Mouse (Mus musculus) 3134 (cell line): ENCODE results near the gene Krt28.
A peak's percentile ranks its signal among the peaks of the same experiment; 100 is the strongest.

Source experiments
- DNase-seq: peaks from one replicate; pipeline ENCODE4 v3.0.0-alpha.2; 2011; ENCODE audit warnings: low spot score; ENCODE audit not compliant: insufficient read length; ENCODE audit errors: extremely low read depth

Krt28 gene

DNA sequence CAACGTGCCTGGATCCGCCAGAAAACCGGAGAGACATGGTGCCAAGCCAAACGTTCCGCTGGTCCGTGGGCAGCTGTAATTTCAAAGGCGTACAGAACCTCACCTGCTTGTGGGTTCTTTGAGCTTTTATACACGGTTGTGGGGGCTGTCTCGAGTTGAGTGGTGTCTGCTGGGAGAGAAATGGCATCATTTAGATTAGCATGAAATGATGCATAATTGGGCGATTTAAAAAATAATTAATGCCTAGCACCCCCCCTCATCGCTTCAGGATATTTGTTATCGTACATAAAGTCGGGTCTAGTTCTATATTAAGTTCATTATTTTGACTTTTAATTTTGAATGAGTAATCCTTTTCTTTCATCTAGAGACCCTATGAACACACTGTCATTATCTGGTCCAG lies at the start of gene Krt28:
Gene Krt28 (minus strand): TSS at position 101 of the 400 bp plus-strand sequence.
- no peak for DNase-seq

DNA sequence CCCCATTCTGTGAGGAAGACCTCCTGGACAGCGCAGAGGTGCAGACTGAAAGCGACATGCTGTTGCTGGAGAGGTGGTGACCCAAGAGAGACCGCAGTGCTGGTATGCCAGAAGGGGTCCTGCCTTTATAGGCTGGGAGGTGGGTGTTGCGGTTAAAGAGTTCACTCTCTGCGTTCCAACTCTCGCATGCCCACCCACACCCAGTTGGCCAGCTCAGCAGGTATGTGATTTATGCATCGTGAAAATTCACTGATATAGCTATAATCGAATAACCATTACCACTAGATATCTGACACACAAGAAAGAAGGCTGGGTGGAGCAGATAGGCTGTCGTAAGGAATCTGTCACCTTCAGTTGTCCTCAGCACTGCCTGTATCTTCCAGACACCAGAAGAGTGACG lies 47.5 kb upstream of the Krt28 start, which contains the start of gene Krt12:
Gene Krt12 (minus strand): TSS at position 101 of the 400 bp plus-strand sequence.
- DNase-seq, result no peak

DNA sequence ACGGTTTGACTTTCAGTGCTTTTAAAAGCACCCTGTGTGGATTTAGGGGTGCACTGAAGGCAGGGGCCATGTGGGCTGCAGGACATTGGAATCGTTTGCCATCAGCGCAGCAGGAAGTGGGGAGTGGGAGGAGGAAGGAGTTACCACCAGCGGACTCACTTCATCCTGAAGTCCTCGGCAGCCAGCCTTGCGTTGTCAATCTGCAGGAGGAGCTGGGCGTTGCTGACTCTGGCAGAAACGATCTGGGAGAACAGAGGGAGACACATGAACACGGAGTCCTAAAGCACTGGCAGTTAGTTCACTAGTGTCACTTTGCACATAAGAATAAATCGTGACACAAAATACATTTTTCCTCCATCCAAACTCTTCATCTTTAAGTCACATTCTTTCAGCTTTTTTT lies 45.9 kb upstream of the Krt28 start:
- DNase-seq, result no peak

DNA sequence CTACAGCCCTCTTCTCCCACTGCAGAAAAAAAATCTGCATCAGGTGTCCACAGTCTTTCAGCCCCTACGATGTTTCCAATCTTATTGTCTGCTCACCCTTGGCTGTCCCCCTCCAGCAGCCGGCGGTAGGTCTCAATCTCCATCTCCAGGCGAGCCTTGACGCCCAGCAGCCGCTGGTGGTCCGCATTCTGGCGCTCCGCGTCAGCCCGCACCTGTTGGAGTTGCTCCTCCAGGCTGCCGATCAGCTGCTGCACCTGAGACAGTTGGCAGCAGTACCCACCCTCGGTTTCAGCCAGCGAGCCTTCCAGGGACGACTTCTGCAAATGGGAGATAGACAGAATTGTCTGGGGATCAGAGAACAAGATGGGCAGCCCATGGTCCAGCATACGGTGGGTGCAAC lies 43.1 kb upstream of the Krt28 start:
- DNase-seq, result no peak

DNA sequence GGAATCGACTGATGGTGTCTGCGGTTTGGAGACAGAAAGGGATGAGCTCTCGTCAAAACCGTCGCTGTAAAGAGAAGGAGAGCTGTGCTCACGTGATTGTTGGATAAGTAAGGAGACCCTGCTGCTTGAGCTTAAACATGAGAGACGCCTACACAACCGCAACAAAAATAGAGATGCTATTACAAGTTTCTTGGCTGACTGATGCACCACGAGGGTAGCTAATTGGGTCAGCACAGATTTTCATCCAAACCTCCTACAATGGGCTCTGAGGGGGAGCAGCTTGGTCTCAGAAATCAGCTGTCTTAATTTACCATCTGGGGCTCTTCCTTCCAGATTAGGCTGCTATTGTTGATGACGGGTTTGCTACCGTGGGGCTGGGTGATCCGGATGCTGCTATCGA lies 42.2 kb upstream of the Krt28 start:
- no peak for DNase-seq

DNA sequence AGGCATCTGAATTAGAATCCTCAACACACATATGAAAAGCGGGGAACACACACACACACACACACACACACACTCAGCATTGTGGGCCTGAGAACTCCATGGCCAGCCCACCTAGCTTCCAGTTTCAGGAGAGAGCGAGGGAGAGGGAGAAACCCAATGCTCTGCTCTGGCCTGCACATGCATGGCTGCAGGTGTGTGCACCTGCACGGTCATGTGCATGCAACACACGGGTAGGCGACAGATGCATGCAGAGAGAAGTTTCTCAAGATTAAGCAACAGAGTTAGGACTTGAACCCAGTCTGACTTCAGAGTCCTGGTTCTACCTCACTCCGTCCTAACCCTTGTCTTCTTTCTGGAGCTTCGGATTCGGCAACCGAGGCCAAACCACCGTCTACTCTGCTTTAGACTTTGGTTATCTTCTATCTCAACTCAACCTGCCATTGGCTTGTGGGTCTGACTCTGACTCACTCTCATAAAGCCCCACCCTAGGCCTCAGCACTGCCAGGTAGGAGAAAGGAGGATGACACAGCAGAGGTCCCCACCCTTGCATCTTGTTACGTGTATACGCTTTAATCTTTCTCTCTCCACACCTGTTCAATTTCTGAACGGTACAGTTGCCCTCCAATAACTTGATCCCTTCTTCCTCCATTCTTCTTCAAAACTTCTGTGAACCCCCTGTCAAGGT lies 39.9 kb upstream of the Krt28 start:
- no peak for DNase-seq

DNA sequence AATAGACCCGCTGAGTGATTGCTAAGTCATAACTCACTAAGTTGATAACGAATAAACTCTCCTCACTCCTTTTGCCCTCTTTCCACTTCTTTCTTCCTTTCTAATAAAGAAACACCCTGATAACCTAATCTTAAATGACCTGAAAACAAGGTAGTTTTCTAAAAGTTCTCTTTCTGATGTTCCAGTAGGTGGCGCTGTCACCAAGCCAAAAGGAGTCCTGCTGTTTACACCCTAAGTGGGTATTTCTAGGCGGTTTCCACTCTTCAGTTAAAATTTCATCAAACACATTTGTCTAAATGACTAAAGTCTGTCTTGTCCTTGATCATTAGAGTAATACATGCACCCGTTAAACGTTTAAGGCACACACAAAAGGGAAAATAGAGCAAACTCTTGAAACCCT lies 38.5 kb upstream of the Krt28 start:
- no peak for DNase-seq

DNA sequence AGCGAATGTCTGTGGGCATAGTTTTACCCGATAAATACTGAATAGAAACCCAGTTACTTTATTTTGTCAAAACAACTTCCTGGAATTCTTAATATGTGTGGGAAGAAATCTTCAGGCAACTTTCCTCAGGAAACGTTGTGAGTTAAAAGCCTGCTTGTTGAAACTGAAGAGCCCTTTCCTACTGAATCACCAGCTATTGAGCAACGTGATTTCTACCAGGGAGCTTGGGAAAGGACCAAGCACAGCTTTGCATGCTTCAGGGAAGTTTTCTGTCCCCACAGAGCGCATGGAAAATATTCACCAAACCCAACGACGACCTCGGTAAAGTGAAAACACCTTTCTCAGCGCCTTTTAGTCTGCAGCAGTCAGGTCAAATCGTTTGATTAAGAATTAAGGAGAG lies 31.5 kb upstream of the Krt28 start:
- DNase-seq, result no peak

DNA sequence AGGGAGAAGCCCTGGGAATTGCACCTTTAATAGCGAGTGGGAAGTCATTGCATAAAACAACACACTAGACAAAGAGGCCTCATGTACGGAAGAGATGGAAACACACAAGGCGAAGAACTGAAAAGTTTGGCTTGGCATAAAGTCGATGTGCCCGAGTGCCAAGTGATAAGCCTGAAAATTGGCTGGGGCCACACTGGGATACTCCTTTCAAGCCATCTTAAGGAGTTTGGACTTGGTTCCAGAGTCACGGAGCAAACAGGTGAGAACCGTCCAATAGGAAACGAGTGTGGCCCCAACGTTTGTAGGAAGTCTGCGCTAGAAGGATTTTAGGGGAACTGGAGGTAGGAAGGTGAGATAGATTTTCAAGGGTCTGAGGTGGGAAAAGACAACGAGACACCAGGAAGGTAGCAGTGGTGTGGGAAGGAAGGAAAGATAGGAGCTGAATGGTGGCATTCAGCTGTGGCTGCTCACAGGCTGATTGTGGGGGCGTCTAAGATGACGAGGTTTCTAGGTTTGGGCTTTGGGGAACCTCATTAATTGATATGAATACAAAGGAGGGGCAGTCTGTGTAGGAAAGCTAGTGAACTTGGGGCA lies 25.4 kb upstream of the Krt28 start:
- DNase-seq, result no peak

DNA sequence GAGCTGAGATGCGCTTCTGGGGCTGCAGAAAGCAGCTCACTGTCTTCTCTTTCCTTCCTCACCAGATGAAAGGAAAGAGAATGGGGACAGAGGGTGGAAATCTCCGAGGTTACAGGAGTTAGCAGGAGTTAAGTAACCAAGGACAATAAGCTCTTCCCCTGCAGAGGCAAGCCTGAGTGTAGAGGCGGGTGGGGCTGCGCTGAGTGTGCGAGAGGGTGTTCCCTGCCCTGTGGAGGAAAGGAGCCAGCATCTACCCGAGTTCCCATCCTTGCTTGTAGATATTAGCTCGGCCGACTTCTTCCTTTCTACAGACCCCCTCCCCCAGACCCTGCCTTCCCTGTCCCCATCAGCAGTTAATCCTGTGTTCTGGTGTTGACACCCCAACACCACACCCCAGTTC lies 24.1 kb upstream of the Krt28 start:
- no peak for DNase-seq

DNA sequence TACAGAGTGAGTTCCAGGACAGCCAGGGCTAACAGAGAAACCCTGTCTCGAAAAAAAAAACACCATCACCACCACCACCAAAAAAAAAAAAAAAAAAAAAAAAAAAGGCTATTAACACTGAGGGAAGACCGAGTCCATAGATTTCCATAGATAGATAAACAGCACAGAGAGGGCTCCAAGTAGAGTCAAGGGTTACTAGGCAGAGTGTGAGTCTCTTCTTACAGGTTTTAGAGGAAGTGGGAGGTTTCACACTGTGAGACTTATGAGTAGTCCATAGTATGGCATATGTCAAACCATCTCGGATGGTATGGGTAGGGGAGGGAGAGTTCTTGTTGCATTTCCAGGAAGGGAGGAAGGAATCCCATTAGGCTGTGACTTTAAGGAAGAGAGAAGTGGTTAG lies 23.4 kb upstream of the Krt28 start:
- no peak for DNase-seq

DNA sequence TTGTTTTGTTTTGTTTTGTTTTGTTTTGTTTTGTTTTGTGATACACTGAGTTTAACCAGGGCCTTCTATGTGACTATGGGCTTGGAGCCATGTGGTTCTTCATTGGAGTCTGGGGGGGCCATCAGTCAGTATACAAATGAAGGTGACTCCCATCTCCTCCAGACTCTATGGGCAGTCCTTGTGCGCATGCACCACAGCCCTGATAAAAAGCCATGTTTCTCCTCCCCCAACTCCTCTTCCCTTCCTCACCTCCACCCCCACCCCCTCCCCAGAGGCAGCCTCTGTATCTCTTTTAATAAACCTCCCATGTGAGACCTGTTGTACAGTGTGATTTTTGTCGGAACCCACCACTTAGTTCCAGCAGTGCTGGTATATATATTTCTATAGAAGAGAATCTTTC lies 22.0 kb upstream of the Krt28 start:
- DNase-seq, result no peak

DNA sequence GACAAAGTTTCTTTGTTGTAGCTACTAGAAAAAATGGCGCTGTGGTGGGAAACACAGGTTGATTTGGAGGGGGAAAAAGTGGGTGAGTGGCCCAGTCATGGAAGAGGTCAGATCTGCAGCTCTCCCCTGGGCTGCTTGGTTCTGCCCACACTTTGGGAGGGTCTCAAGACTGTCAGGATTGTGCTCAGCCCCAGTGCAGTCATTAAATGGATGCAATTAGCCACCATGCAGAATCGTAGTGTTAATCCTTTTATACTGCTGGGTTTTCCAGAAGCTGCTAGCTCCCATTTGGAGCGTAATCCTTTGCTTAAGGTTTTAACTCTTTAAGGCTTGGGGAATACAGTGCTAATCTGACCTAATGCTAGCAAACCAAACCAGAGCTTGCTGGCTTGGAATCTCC lies 21.3 kb upstream of the Krt28 start:
- DNase-seq, result no peak

DNA sequence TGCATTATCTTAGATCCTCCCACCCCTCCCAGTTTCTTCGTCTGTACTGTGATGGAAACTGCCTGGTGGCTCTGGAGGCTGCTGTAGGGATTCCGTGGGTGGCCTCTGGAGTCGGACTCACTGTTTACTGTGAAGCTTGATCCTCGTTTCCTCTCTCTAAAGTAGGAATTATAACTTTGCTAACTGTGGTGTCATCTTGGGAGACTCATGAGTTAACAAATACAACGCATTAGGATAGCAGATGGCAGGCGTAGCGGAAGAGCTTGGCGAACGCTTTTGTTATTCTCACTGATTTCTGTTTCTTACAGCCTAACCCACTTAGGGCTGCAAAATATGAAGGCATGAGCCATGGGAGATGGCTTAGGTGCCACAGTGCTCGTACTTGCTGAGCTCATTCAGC lies 17.8 kb upstream of the Krt28 start:
- no peak for DNase-seq

DNA sequence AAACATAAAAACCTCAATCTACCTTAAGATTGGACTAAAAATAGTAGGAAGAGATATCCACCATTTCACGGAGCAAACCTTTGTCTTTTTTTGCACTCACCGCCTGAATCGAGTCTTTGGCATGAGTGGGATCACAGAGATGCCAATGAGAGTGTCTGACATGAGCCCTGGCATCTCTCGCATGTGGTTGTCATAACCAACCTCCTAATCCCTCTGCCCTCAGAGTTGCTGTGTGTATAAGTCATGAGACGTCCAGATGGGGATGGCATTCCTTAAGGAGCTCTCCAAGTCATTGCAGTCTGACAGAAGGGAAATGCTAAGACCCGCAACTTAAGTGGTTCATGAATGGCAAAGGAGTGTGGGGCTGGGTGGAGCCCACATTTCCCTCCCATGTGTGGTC lies 16.7 kb upstream of the Krt28 start:
- DNase-seq, result no peak

DNA sequence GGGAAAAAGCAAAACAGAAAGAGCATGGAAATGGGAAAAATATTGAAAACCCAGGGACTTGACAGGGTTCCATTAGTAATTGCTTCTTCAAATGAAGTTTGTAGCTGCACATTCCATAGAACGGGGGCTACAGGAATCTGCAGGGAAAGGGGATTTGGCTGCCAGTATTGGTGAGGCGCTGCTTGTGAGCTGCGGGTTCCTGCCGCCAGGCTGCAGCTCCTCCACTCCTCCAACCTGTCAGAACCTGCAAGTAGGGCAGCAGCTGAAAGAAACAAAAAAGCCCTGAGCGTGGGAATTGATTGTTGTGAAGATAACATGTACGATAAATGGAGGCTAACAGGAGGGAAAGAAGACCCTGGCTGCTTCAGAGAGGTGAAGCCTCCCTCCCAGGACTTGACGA lies 16.2 kb upstream of the Krt28 start:
- no peak for DNase-seq

DNA sequence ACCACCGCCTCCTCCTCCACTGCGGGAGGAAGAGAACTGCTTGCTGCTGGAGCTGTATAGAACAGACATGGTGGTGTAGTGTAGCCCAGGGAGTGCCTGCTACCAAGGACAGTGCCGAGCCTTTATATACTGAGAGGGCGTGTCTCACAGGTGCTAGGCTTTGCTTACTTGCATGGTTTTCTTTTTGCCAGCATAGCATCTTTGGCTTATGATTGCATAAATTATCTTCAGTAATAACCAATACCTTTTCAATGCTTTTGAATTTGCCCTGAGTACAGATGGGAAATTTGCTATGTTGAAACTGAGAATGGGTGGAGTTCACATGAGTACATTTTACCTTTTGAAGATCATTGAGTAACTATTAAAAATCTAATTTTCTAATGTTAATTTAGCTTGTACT lies 14.6 kb upstream of the Krt28 start, which contains the start of gene Krt10:
Gene Krt10 (minus strand): TSS at position 101 of the 400 bp plus-strand sequence.
- DNase-seq, result no peak

DNA sequence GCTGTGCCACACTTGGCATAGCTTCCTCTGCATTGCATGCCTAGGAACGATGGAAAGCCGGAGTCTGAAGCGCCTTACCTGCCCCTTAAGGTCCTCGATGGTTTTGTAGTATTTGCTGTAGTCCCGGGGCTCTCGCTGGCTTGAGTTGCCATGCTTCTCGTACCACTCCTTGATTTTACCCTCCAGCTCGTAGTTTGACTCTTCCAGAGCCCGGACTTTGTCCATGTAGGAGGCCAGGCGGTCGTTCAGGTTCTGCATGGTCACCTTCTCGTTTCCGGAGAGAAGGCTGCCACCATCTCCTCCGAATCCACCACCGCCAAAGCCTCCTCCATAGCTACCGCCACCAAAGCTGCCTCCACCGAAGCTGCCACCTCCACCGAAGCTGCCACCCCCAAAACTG lies 14.0 kb upstream of the Krt28 start:
- no peak for DNase-seq

DNA sequence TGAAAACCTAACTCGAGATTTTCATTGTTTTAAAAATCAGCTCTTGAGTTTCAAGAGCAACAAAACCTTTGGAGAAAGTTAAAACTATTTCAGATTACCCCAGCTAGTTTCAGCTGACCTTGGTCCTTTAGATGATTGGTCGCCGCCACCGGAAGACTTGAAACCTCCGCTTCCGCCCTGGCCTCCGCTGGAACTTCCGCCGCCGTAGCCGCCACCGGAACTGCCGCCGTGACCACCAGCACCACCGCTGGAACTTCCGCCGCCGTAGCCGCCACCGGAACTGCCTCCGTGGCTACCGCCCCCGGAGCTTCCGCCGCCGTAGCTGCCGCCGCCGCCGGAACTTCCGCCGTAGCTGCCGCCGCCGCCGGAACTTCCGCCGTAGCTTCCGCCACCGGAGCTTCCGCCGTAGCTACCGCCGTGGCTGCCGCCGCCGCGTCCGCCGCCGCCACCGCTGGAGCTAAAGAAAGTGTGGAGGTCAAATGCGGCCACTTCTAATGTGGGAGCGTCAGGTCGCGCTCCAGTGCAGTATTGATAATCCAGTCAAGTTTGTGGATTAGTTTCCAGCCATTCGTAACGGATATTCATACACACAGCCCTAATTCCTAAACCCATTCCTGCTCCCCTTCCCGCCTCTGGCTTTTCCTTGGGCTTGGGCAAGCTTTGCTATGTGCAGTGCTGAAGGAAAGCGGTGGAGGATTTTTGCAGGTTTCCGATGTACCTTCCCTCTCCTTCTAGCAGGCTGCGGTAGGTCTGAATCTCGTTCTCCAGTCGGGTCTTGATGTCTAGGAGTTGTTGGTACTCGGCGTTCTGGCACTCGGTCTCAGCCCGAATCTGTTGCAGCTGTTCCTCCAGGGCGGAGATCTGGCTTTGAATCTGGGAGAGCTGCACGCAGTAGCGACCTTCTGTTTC lies 11.4 kb upstream of the Krt28 start:
- peak; percentile 86 for DNase-seq

DNA sequence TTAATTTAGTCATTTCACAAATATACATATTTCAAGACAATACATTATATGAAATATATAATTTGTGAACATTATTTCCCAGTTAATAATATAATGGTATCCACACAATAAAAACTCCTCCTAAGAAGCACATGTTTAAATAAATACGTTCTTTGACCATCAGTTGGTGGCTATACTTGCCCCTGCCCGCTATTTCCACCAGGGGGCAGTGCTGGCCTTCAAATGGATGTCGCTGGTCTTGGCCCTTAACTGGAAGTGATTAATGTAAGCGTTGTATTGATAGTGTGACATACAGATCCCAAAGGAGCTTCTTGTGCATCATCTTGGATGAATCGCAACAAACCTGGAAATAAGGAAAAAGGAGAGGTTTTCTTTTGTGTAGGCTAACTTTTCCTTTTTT lies 4.9 kb upstream of the Krt28 start:
- peak; percentile 20 for DNase-seq

DNA sequence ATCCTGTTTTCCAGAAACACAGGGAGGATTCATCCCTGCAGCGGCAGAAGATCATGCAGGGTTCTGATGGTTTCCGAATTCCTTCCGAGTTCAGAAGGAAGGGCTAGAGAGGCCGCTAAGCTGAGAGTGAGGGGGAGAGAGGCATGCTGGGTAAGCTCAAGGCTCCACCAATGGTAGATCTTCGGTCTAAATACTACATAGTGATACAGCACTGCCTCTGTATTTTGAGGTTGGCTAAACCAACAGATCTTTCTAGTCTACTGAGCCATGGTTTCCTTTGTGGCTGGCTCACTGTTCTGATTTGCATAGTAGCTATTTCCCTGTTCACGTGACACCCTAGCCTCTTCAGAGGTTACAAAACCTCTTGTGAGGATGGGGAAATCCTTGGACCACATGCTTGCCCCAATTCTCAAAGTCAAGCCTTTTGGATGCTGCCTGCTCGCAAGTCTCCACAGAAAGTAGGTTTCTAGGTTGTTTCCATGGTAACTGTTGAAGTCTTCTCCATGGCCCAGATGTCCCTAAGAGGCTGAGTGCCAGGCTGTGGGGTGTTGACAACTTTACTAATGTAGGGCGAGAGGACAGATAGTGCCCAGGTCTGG lies 4.8 kb downstream of the Krt28 start:
- no peak for DNase-seq
